Mouse (Mus musculus) brain, embryonic 14.5 days (tissue): ENCODE measurements around the gene Hist1h1t. TPM values are rescaled to one million over a fixed set of nuclear protein-coding genes. Genes with fewer than 3 reads are reported as not detected.
"Not testable (repeated sequence)": the region's sequence is repeated elsewhere in the genome, so short reads cannot be mapped to it uniquely, and the experiment has no call there.

ENCODE experiments used
- DNase-seq: peaks from one replicate; pipeline ENCODE4 v3.0.0-alpha.2; 2011; ENCODE audit warnings: low read depth
- CTCF ChIP-seq: fragments of 200-500 bp; IDR thresholded peaks from 2 replicates; pipeline ENCODE4 v1.5.1; 2012; ENCODE audit warnings: inconsistent platforms, mild to moderate bottlenecking, moderate library complexity, borderline replicate concordance; ENCODE audit not compliant: insufficient read depth, insufficient read length; ENCODE audit errors: extremely low read depth
- POLR2A ChIP-seq: fragments of 200-500 bp; IDR thresholded peaks from 2 replicates; pipeline ENCODE4 v1.6.1; 2012; ENCODE audit warnings: mild to moderate bottlenecking, inconsistent platforms, borderline replicate concordance; ENCODE audit not compliant: poor library complexity, insufficient read depth, insufficient read length, severe bottlenecking; ENCODE audit errors: extremely low read depth
- polyA plus RNA-seq: library from polyadenylated mRNA; depleted of rRNA; stranded (reverse); fragments of >200 nt; gene quantifications from 2 replicates; pipeline ENCODE4 v1.2.3, GENCODE M21; 2012

The Hist1h1t gene
- polyA plus RNA-seq, 1 experiment: not detected

DNA sequence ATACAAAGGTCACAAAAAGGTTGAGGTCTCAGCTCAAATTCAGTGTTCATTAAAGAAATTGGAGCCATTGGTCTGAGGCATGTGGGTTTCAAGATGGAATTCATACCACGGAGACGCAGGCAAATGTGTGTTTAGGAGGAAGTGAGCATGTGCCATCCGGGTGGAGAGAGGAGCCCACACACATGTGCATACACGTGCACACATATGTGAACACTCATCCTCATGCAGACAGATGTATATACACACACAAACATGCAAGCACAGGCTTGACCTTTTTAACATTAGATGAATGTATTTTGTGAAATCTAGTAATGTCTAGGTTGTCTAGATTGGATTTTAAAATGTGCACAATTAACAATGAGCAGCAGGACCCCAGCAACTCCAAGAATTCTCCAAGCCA, 6.6 kb downstream of the Hist1h1t start:
- no peak for TF ChIP-seq CTCF
- TF ChIP-seq POLR2A: no peak

DNA sequence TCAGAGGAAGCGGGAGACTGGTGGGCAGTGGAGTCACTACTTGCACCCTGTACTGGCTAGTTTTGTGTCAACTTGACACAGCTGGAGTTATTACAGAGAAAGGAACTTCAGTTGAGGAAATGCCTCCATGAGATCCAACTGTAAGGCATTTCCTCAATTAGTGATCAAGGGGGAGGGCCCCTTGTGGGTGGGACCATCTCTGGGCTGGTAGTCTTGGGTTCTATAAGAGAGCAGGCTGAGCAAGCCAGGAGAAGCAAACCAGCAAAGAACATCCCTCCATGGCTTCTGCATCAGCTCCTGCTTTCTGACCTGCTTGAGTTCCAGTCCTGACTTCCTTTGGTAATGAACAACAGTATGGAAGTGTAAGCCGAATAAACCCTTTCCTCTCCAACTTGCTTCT, 7.2 kb downstream of the Hist1h1t start:
- not testable (repeated sequence) for DNase-seq

More for the DNA sequence above, 6.6 kb downstream of the Hist1h1t start:
- no peak for DNase-seq

DNA sequence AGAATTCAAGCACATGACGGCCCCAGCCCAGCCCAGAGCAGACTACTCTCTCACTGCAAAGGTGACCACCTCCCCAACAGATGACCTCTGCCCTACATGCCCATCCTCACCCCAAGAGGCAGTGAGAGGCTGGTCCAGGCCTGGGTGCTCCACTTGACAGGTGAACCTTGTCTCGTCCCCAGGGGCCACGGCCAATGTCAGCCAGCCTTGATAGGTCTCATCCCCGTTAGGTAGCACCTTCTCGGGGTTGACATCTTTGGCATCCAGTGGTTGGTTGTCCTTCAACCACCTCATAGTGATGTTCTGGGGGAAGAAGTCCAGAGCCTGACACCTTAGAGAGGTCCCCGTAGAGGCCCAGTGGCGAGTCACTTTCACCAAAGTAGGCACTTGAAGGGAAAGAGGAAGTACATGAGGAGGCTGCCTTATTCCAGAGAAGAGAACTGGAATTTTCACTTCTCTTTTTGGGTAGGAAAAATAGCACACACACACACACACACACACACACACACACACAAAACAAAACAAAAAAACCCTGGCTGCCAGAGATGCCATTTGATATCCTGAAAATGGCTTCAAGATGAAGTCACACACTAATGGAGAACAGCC, 10.2 kb downstream of the Hist1h1t start:
- no peak for DNase-seq
- no peak for TF ChIP-seq POLR2A

DNA sequence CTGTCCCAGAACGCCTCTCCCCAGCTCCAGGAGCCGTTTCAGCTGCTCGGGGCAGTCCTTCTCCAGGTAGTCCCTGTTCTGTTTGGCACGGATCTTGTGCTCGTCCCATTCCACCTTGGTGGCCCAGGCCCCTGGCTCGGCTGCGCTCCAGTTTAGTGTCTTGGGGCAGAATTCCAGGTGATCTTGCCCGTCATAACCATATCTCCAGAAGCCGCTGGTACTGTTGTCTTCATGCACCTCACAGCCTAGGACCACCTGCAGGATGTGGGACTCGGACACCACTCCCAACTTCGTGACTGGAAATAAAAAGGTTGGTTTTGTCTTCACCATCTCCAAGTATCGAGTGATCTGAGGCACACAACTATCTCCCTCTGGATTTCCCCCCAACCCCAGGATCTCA, 11.2 kb downstream of the Hist1h1t start:
- no peak for DNase-seq
- TF ChIP-seq CTCF: no peak
- TF ChIP-seq POLR2A: no peak

DNA sequence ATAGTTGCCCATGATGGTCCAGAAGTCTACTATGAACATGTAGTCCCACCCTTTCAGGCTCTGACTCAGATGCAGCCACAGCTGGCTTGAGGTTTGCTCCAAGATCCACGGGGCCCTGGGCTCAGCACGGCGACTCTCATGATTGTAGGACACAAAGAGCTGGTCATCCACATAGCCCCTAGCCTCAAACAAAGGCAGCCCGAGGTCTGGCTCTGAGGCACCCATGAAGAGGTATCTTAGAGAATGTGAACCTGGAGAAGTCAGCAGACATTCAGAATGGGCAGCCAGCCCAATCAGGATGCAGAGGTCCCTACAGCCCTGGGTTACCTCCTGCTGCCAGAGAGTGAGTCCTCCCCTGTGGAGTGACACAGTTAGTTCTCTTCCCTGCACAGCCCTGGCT, 12.4 kb downstream of the Hist1h1t start:
- no peak for DNase-seq
- TF ChIP-seq POLR2A (no peak), CTCF (no peak)

DNA sequence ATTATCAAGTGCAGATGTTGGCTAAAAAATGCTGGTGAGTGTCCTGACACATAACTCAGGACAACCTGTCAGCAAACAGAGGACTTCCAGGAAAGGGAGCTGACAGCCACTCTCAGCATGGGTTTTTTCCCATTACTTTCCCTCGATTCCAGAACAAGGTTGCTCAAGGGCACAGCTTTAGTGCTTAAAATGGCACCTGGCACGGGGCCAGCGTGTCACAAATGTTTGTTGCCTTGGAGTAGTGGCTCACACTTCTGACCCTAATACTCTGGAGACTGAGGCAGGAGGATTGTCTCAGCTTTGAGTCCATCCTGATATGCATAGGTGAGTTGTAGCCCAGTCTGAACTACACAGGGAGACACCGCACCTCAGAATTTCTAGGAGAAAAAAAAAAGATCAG, 13.0 kb downstream of the Hist1h1t start:
- TF ChIP-seq CTCF: no peak
- no peak for TF ChIP-seq POLR2A
- DNase-seq: no peak

DNA sequence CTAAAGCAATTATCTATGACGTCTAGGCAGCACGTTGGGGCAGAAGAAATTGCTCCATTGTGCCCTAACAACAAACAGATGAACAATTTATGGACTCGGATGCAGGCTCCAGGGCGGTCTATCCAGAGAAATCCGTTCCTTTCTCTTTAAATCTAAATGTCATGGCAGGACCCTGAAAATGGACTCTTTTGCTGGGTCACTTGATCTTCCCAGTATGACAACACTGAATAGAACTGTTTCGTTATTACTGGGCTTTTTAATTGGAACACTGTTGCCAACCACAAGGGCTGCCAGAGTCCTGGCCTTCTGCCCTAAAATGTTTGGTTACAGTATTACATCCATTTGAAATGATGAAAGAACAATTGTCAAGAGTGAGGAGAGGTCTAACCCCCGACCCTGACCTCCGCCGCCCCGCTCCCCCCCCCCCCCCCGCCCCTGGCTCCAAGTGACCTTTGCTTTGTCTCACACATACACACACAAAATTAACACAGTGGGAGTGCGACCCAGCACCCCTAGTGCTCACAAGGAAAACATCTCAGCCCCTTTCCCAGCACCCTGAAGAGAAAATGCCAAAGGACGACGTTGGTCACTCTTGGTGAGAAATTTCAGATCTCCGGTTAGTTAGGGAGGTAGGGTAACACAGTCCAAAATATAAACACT, 14.2 kb downstream of the Hist1h1t start:
- TF ChIP-seq CTCF: no peak
- DNase-seq: peak; percentile 35

DNA sequence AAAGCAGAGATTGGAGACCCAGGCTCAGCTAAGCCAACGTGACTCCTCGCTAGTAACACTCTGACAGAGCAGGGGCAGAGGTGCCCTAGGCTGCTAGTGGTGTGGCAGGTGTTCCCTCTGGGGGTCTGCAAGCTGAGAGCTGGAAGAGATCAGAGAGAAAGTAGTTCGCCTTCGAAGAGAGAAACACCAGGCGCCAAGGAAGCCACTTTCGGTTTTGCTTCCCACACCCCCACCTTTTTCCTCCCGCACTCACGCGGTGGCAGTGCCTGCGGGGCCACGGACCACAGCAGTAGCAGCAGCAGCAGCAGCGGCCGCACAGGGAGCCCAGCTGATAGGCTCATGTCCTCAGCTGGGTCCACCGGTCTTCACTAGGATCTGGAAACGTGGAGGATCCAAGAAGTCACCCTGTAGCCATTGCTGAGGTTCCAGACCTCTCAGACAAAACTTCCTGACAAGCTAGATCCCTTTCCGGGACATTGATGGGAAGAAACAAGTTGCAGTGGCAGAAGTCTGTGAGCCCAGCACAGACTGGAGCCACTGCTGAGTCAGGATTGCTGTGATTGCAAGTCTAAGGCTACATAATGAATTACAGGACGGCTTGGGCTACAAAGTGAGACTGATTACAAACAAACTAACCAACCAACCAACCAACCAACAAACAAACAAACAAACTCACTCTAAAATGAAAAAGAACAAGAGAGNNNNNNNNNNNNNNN, 14.9 kb downstream of the Hist1h1t start, which contains the start of gene Hfe:
Hfe (minus strand) TSS at position 481 of the 716 bp plus-strand sequence.
- peak; percentile 51 for DNase-seq
- no peak for TF ChIP-seq POLR2A
- TF ChIP-seq CTCF: no peak

DNA sequence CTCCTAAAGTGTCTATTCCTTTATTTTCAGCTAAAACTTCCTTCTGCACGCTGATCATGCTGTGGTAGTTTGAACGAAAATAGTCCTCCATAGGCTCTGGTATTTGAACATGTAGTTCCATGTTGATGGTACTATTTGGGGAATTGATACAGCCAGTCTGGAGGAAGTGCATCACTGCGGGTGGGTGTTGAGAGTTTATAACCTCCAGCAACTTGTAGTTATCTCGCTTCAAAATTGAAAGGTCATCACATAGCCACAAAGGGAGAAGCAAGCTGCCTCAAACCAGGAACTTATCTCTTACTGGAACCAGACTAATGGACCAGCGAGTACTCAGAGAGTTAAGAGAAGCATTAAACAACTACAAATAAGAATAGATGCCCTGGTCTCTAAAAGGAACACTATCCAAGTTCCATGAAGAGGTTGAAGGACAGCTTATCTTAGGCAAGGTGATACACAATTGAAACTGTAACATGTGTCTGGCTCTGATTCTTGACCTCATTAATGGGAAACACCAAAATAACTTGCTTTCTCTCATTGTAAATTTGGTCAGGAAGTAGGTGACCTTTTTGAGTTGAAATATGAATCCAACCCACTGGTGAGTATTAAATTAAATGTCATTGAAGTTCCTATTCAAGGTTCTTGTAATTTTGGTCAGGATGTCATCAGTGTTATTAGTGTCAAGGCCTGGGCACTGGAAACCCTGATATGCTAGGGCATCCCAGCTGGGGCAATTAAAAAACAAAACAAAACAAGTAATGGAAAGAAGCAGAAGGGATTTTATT, 20.8 kb downstream of the Hist1h1t start:
- DNase-seq: no peak
- TF ChIP-seq CTCF (no peak), POLR2A (no peak)

DNA sequence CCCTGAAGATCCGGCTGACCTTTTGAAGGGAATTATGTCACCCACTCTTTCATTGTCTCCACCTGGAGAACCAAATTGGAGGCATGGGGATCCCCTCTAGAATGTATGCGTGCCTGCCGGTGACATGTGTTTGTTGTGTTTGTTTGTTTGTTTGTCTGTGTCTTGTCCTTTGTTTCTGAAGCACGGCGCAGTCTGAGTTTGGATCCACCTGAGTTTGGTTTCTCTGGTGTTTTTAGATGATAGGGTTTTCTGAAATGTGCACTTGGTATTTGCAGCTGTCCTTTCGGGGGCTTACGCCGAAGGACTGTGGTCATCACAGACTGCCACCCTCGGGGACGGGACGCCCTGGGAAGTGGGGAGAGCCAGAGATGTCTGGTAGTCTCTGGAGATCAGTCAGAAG, 21.6 kb downstream of the Hist1h1t start:
- TF ChIP-seq CTCF (no peak), POLR2A (no peak)

DNA sequence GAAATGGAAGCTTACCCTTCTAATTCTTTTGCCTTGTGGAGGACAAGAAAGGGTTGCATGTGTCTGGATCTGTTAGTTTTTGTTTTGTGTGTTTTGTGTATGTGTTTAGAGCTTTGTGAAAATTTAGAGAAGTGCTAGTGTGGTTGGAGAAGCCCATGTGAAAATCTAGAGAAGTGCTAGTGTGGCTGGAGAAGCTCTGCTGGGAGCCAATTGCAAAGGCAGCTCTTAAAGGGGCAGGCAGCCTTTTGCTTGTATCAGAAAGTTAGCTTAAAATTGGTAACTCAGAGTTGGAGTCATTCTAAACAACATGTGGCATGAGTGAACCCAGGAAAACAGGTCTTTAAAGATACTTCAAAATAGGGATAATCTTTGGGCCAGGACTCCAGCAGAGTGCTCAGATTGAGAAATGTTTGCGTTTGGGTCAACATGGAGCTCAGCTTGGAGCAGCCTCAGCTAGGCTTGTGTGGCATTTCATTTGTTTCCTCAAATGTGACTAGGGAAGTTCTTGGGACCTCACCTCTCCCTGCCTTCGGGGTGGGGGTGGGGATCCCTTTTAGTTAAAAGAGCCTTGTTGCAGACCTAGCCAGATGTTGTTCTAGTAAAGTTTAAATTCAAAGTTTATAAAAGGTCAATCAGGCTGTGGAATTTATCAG, 22.1 kb downstream of the Hist1h1t start:
- DNase-seq: not testable (repeated sequence)

More for the DNA sequence above, 21.6 kb downstream of the Hist1h1t start:
- no peak for DNase-seq

DNA sequence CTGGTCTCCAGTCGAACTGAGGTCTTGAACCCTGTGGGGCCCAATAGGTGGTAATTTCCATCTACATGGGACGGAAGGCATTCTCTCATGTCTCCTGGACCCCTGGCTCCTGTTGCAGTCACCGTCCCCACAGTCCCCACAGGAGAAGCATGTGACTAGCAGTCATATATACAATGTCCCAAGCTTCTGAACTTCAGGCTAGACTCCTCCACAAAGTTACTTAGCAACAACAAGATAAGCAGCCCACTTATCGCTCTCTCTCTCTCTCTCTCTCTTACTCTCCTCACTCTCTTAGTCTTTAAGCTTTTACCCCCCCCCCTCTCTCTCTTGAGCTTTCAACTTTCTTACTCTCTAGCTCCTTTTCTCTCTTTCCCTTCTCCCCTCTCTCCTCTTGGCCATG, 28.6 kb downstream of the Hist1h1t start:
- no peak for DNase-seq
- no peak for TF ChIP-seq POLR2A
- TF ChIP-seq CTCF: no peak

DNA sequence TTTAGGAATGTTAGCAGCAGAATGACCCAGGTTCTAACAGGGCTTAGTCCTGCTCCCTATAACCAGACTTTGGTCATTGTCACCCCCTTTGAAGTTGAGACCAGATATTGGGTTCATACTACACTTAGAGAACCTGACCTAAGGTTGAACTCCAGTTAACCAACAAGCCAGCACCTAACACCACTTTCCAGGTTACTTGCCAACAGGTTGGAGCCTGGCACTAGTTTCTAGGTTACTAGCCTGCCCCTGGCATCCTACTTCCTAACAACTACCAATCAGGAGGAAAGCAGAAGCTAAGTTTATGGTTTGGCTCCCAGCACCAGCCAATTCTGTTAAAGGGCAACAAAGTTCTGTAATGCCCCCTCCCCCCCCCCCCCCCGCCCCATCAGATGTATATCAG, 29.6 kb downstream of the Hist1h1t start:
- no peak for DNase-seq
- TF ChIP-seq POLR2A (no peak), CTCF (no peak)

DNA sequence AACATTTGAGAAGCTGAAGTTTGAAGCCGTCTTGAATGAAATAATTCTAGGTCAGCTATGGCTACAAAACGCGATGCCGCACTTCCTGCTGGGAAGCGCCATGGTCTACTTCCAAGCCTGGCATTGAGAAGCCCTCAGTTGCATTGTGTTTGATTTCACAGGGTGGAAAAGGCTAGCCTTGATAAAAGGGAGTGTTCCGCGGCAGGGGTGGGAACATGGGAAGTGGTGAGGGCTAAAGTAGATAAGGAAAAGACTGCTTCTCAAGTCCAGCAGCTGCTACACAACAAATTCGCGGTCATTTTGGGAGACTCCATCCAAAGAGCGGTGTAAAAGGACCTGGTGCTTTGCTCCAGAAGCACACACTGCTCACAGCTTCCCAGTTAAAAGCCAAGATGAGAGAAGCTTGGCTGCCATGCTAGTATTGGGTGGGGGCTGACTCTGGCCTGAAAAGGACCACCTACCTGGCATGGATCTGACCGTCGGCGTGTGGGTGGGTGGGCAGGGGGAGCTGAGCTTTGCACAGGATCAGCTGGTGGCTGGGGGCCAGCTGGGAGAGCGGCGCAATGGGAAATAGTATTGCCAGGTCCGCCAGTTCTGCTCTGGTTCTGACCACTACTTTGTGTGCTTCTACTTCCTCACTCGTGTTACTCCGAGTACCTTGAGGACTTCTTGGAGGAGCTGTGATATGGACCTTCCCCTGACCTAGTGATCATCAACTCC, 33.0 kb downstream of the Hist1h1t start:
- TF ChIP-seq POLR2A: no peak
- no peak for TF ChIP-seq CTCF
- no peak for DNase-seq
